Mouse (Mus musculus) midbrain, embryonic 12.5 days (tissue): ENCODE results near the gene Psmb3. TPM values are rescaled to one million over a fixed set of nuclear protein-coding genes. Genes with fewer than 3 reads are reported as not detected.

Source experiments
- ATAC-seq: fragments of 200-750 bp; cut with Nextera tagmentation; 2 replicates; pipeline ENCODE4 v1.8.0; 2017; ENCODE audit warnings: low read depth, moderate TSS enrichment, moderate library complexity; ENCODE audit not compliant: low FRiP score
- H3K27ac ChIP-seq: fragments of 300-500 bp; sonication (generic); replicated peaks from 2 replicates; pipeline ENCODE4 v1.5.1; 2016; ENCODE audit warnings: mild to moderate bottlenecking
- H3K27me3 ChIP-seq: fragments of 300-500 bp; sonication (generic); 2 replicates; pipeline ENCODE4 v1.6.1; 2016; ENCODE audit warnings: mild to moderate bottlenecking
- H3K36me3 ChIP-seq: fragments of 300-500 bp; sonication (generic); 2 replicates; pipeline ENCODE4 v1.6.1; 2016
- H3K4me1 ChIP-seq: fragments of 300-500 bp; sonication (generic); 2 replicates; pipeline ENCODE4 v1.6.1; 2016
- H3K4me2 ChIP-seq: fragments of 300-500 bp; sonication (generic); replicated peaks from 2 replicates; pipeline ENCODE4 v1.6.1; 2016; ENCODE audit warnings: mild to moderate bottlenecking, moderate library complexity
- H3K4me3 ChIP-seq: fragments of 300-500 bp; sonication (generic); 2 replicates; pipeline ENCODE4 v1.5.1; 2016; ENCODE audit warnings: mild to moderate bottlenecking
- H3K9ac ChIP-seq: fragments of 300-500 bp; sonication (generic); replicated peaks from 2 replicates; pipeline ENCODE4 v1.6.1; 2016; ENCODE audit warnings: mild to moderate bottlenecking, moderate library complexity
- H3K9me3 ChIP-seq: fragments of 300-500 bp; sonication (generic); 2 replicates; pipeline ENCODE4 v1.6.1; 2016; ENCODE audit warnings: mild to moderate bottlenecking
- WGBS: fragments of 180-500 bp; shearing (Covaris S2); methylation state at CpG from one replicate; pipeline ENCODE4 v1.1.7; 2016; 5-methylcytosine and 5-hydroxymethylcytosine counted together
- microRNA-seq: library from miRNA; unstranded; fragments of <30 nt; microRNA quantifications from one replicate; pipeline ENCODE4, GENCODE M21; 2017
- polyA plus RNA-seq: library from polyadenylated mRNA; unstranded; fragments of >200 nt; fragmentation: Nextera tagmentation; extraction: Ambion mirVana; gene quantifications from 2 replicates; pipeline ENCODE4 v1.2.1, GENCODE M21; 2016

Gene Psmb3
- polyA plus RNA-seq, 1 experiment from 2014 or later, result 450 TPM

- no peaks in the 10 kb centered on the region for H3K9me3 ChIP-seq
- no peak overlapping the region for H3K4me3 ChIP-seq
- 89% methylated on average over 5 of the region's 5 CpGs for WGBS
- H3K27me3 ChIP-seq, result no peaks in the 10 kb centered on the region
- no peak overlapping the region for H3K9ac ChIP-seq
- no peak overlapping the region for H3K4me2 ChIP-seq
- H3K27ac ChIP-seq, result no peak overlapping the region
- peaks cover 72% of the 10 kb centered on the region for H3K36me3 ChIP-seq
- ATAC-seq, result no peak
- peaks cover 5% of the 10 kb centered on the region for H3K4me1 ChIP-seq
Observed at GRCm38 (mm10) chr11:97748496-97748895, 45.3 kb downstream of the Psmb3 start.

GRCm38 (mm10) chr11:97753277-97753676 lies 50.1 kb downstream of the Psmb3 start:
- no peak overlapping the region for H3K9ac ChIP-seq
- no peak for ATAC-seq
- peaks cover 80% of the 10 kb centered on the region for H3K36me3 ChIP-seq
- H3K27me3 ChIP-seq, result no peaks in the 10 kb centered on the region
- no peaks in the 10 kb centered on the region for H3K4me1 ChIP-seq
- no peak overlapping the region for H3K4me2 ChIP-seq
- WGBS, result 99% methylated on average over 8 of the region's 8 CpGs
- no peaks in the 10 kb centered on the region for H3K9me3 ChIP-seq
- no peak overlapping the region for H3K4me3 ChIP-seq
- no peak overlapping the region for H3K27ac ChIP-seq

- Histone ChIP-seq H3K4me1 (no peaks in the 10 kb centered on the region), H3K27me3 (no peaks in the 10 kb centered on the region), H3K4me2 (no peak overlapping the region), H3K9me3 (no peaks in the 10 kb centered on the region), H3K4me3 (no peak overlapping the region), H3K36me3 (peaks cover 62% of the 10 kb centered on the region), H3K9ac (no peak overlapping the region), H3K27ac (no peak overlapping the region)
- no peak for ATAC-seq
- WGBS, result 95% methylated on average over 1 of the region's 1 CpGs
Observed at GRCm38 (mm10) chr11:97758125-97758524, 54.9 kb downstream of the Psmb3 start.

GRCm38 (mm10) chr11:97758942-97759341 lies 55.7 kb downstream of the Psmb3 start:
- Histone ChIP-seq H3K4me1 (no peaks in the 10 kb centered on the region), H3K36me3 (peaks cover 60% of the 10 kb centered on the region), H3K9me3 (no peaks in the 10 kb centered on the region), H3K4me3 (no peak overlapping the region), H3K4me2 (no peak overlapping the region), H3K27me3 (no peaks in the 10 kb centered on the region), H3K9ac (no peak overlapping the region), H3K27ac (no peak overlapping the region)
- 82% methylated on average over 6 of the region's 6 CpGs for WGBS
- ATAC-seq, result no peak

- Histone ChIP-seq H3K4me2 (no peak overlapping the region), H3K4me3 (no peak overlapping the region), H3K27ac (no peak overlapping the region), H3K4me1 (peaks cover 16% of the 10 kb centered on the region), H3K36me3 (peaks cover 42% of the 10 kb centered on the region), H3K9me3 (no peaks in the 10 kb centered on the region), H3K9ac (no peak overlapping the region), H3K27me3 (no peaks in the 10 kb centered on the region)
- no peak for ATAC-seq
Observed at GRCm38 (mm10) chr11:97761638-97762037, 58.4 kb downstream of the Psmb3 start.

Small RNAs within 50 kb of the gene (microRNA-seq; reads per million reads assigned to microRNA genes)
- not detected for gene Gm24158
- gene Mir6927, result 1.4 reads per million
- gene Mir8102, result 0.93 reads per million

Other genes starting within 250 kb of the Psmb3 start
- gene 4933428G20Rik, start 203.1 kb upstream of the Psmb3 start, polyA plus RNA-seq, result 0.77 and 0.84 TPM in 2 replicates
- gene Srcin1, start 127.2 kb upstream of the Psmb3 start, polyA plus RNA-seq, result 6.5 and 7.3 TPM in 2 replicates
- gene Epop, start 73.7 kb upstream of the Psmb3 start, polyA plus RNA-seq, result 14.2 and 16.2 TPM in 2 replicates
- gene Mllt6, start 40.0 kb upstream of the Psmb3 start, polyA plus RNA-seq, result 3.0 and 3.2 TPM in 2 replicates
- gene Cisd3, start 17.6 kb upstream of the Psmb3 start, polyA plus RNA-seq, result 12.4 and 13.5 TPM in 2 replicates
- 16.5 and 20.0 TPM in 2 replicates for gene Pcgf2, start 2.9 kb upstream of the Psmb3 start, polyA plus RNA-seq
- gene Pip4k2b, start 41.3 kb downstream of the Psmb3 start, polyA plus RNA-seq, result 2.7 and 3.3 TPM in 2 replicates
- gene Cwc25, start 63.2 kb downstream of the Psmb3 start, polyA plus RNA-seq, result 22.3 and 24.4 TPM in 2 replicates
- 0.31 and 1.3 TPM in 2 replicates for gene 1700001P01Rik, start 72.5 kb downstream of the Psmb3 start, polyA plus RNA-seq
- 370 and 378 TPM in 2 replicates for gene Rpl23, start 79.0 kb downstream of the Psmb3 start, polyA plus RNA-seq
- 102 and 106 TPM in 2 replicates for gene Lasp1, start 95.6 kb downstream of the Psmb3 start, polyA plus RNA-seq
- gene B230217C12Rik, start 137.4 kb downstream of the Psmb3 start, polyA plus RNA-seq, result 14.2 and 15.8 TPM in 2 replicates
- 0.54 and 0.71 TPM in 2 replicates for gene Fbxo47, start 180.8 kb downstream of the Psmb3 start, polyA plus RNA-seq